Mouse (Mus musculus): ENCODE results near the gene Slc30a7. TPM values are rescaled to one million over a fixed set of nuclear protein-coding genes. Genes with fewer than 3 reads are reported as not detected.

Slc30a7 gene
- 19.5 and 22.5 TPM in 2 replicates for polyA plus RNA-seq (2014; fragmentation: Nextera tagmentation; extraction: Ambion mirVana)

GRCm38 (mm10) chr3:116006978-116007940, at the start of gene Slc30a7, which contains the start of gene Extl2:
Gene Slc30a7 (minus strand): TSS chr3:116007406.
Gene Extl2 (plus strand): TSS chr3:116007462.
- WGBS = under 1% methylated on average over 67 of the region's 67 CpGs
- Histone ChIP-seq H3K4me2 (replicated peaks) (peak within 1 kb of the TSS; percentile 71), H3K9ac (peak within 1 kb of the TSS; percentile 96), H3K27ac (peak within 1 kb of the TSS; percentile 87), H3K36me3 (replicated peaks; ENCODE audit: control insufficient read depth, insufficient read depth) (peaks cover 16% of the 10 kb centered on the region), H3K4me3 (replicated peaks; ENCODE audit: low read length) (peak within 1 kb of the TSS; percentile 89), H3K4me1 (replicated peaks; ENCODE audit: control insufficient read depth, insufficient read depth, low read length) (peaks cover 29% of the 10 kb centered on the region), H3K9me3 (ENCODE audit: control insufficient read depth, low read length) (no peaks in the 10 kb centered on the region), H3K27me3 (ENCODE audit: control insufficient read depth, insufficient read depth, low read length) (no peaks in the 10 kb centered on the region)
- ATAC-seq (ENCODE audit: low FRiP score) = peak; percentile 93
- peak; percentile 84 for DNase-seq (ENCODE audit: low spot score)

GRCm38 (mm10) chr3:116047034-116047433, 39.8 kb upstream of the Slc30a7 start:
- ATAC-seq (ENCODE audit: low FRiP score) (peak; percentile 66; the same call in 1 of the 2 replicates), DNase-seq (ENCODE audit: low spot score) (no peak)
- Histone ChIP-seq H3K9ac (no peak overlapping the region), H3K27ac (peak overlapping the region; percentile 41), H3K4me1 (replicated peaks; ENCODE audit: control insufficient read depth, insufficient read depth, low read length) (no peaks in the 10 kb centered on the region), H3K9me3 (ENCODE audit: control insufficient read depth, low read length) (no peaks in the 10 kb centered on the region), H3K4me3 (replicated peaks; ENCODE audit: low read length) (no peak overlapping the region), H3K27me3 (ENCODE audit: control insufficient read depth, insufficient read depth, low read length) (no peaks in the 10 kb centered on the region), H3K4me2 (replicated peaks) (no peak overlapping the region), H3K36me3 (replicated peaks; ENCODE audit: control insufficient read depth, insufficient read depth) (no peaks in the 10 kb centered on the region)
- WGBS = 31% methylated on average over 5 of the region's 5 CpGs

GRCm38 (mm10) chr3:116046000-116046399, 38.8 kb upstream of the Slc30a7 start:
- Histone ChIP-seq H3K27me3 (ENCODE audit: control insufficient read depth, insufficient read depth, low read length) (no peaks in the 10 kb centered on the region), H3K4me2 (replicated peaks) (no peak overlapping the region), H3K27ac (no peak overlapping the region; the same call in 1 of the 2 replicates), H3K36me3 (replicated peaks; ENCODE audit: control insufficient read depth, insufficient read depth) (no peaks in the 10 kb centered on the region), H3K9ac (no peak overlapping the region), H3K4me1 (replicated peaks; ENCODE audit: control insufficient read depth, insufficient read depth, low read length) (no peaks in the 10 kb centered on the region), H3K9me3 (ENCODE audit: control insufficient read depth, low read length) (no peaks in the 10 kb centered on the region), H3K4me3 (replicated peaks; ENCODE audit: low read length) (no peak overlapping the region)
- ATAC-seq (ENCODE audit: low FRiP score) (no peak), DNase-seq (ENCODE audit: low spot score) (no peak)
- 85% methylated on average over 2 of the region's 2 CpGs for WGBS

- Histone ChIP-seq H3K36me3 (replicated peaks; ENCODE audit: control insufficient read depth, insufficient read depth) (no peaks in the 10 kb centered on the region), H3K27ac (no peak overlapping the region), H3K4me1 (replicated peaks; ENCODE audit: control insufficient read depth, insufficient read depth, low read length) (no peaks in the 10 kb centered on the region), H3K4me3 (replicated peaks; ENCODE audit: low read length) (no peak overlapping the region), H3K9ac (no peak overlapping the region), H3K4me2 (replicated peaks) (no peak overlapping the region), H3K27me3 (ENCODE audit: control insufficient read depth, insufficient read depth, low read length) (no peaks in the 10 kb centered on the region), H3K9me3 (ENCODE audit: control insufficient read depth, low read length) (no peaks in the 10 kb centered on the region)
- ATAC-seq (ENCODE audit: low FRiP score) (no peak), DNase-seq (ENCODE audit: low spot score) (peak; percentile 57)
- 83% methylated on average over 3 of the region's 3 CpGs for WGBS
Observed at GRCm38 (mm10) chr3:116040776-116041175, 33.6 kb upstream of the Slc30a7 start.

- Histone ChIP-seq H3K4me2 (replicated peaks) (no peak overlapping the region), H3K36me3 (replicated peaks; ENCODE audit: control insufficient read depth, insufficient read depth) (peaks cover under 1% of the 10 kb centered on the region; the same call in 1 of the 2 replicates), H3K27me3 (ENCODE audit: control insufficient read depth, insufficient read depth, low read length) (no peaks in the 10 kb centered on the region), H3K27ac (no peak overlapping the region), H3K4me3 (replicated peaks; ENCODE audit: low read length) (no peak overlapping the region), H3K9ac (no peak overlapping the region), H3K9me3 (ENCODE audit: control insufficient read depth, low read length) (no peaks in the 10 kb centered on the region), H3K4me1 (replicated peaks; ENCODE audit: control insufficient read depth, insufficient read depth, low read length) (no peaks in the 10 kb centered on the region)
- DNase-seq (ENCODE audit: low spot score) (peak; percentile 90), ATAC-seq (ENCODE audit: low FRiP score) (peak; percentile 24; the same call in 1 of the 2 replicates)
- 60% methylated on average over 3 of the region's 3 CpGs for WGBS
Observed at GRCm38 (mm10) chr3:116033871-116034222, 26.6 kb upstream of the Slc30a7 start.

- Histone ChIP-seq H3K9me3 (ENCODE audit: control insufficient read depth, low read length) (no peaks in the 10 kb centered on the region), H3K4me1 (replicated peaks; ENCODE audit: control insufficient read depth, insufficient read depth, low read length) (no peaks in the 10 kb centered on the region), H3K4me2 (replicated peaks) (no peak overlapping the region), H3K27ac (no peak overlapping the region), H3K36me3 (replicated peaks; ENCODE audit: control insufficient read depth, insufficient read depth) (peaks cover 6% of the 10 kb centered on the region), H3K27me3 (ENCODE audit: control insufficient read depth, insufficient read depth, low read length) (no peaks in the 10 kb centered on the region), H3K4me3 (replicated peaks; ENCODE audit: low read length) (no peak overlapping the region), H3K9ac (no peak overlapping the region)
- 57% methylated on average over 6 of the region's 6 CpGs for WGBS
- no peak for DNase-seq (ENCODE audit: low spot score)
- no peak for ATAC-seq (ENCODE audit: low FRiP score)
Observed at GRCm38 (mm10) chr3:116033218-116033870, 26.1 kb upstream of the Slc30a7 start.

GRCm38 (mm10) chr3:116030152-116030788, 23.1 kb upstream of the Slc30a7 start:
- Histone ChIP-seq H3K4me1 (replicated peaks; ENCODE audit: control insufficient read depth, insufficient read depth, low read length) (no peaks in the 10 kb centered on the region), H3K4me3 (replicated peaks; ENCODE audit: low read length) (no peak overlapping the region), H3K9me3 (ENCODE audit: control insufficient read depth, low read length) (no peaks in the 10 kb centered on the region), H3K4me2 (replicated peaks) (no peak overlapping the region), H3K36me3 (replicated peaks; ENCODE audit: control insufficient read depth, insufficient read depth) (peaks cover 27% of the 10 kb centered on the region), H3K27ac (no peak overlapping the region), H3K9ac (no peak overlapping the region), H3K27me3 (ENCODE audit: control insufficient read depth, insufficient read depth, low read length) (no peaks in the 10 kb centered on the region)
- ATAC-seq (ENCODE audit: low FRiP score) (no peak), DNase-seq (ENCODE audit: low spot score) (no peak)
- whole genome bisulfite sequencing = 70% methylated on average over 11 of the region's 11 CpGs

GRCm38 (mm10) chr3:116026996-116027395, 19.8 kb upstream of the Slc30a7 start:
- peaks cover 27% of the 10 kb centered on the region for H3K36me3 ChIP-seq (replicated peaks; ENCODE audit: control insufficient read depth, insufficient read depth)
- no peak overlapping the region for H3K4me2 ChIP-seq (replicated peaks)
- H3K4me3 ChIP-seq (replicated peaks; ENCODE audit: low read length) = no peak overlapping the region
- ATAC-seq (ENCODE audit: low FRiP score) (no peak), DNase-seq (ENCODE audit: low spot score) (no peak)
- no peaks in the 10 kb centered on the region for H3K4me1 ChIP-seq (replicated peaks; ENCODE audit: control insufficient read depth, insufficient read depth, low read length)
- H3K27me3 ChIP-seq (ENCODE audit: control insufficient read depth, insufficient read depth, low read length) = no peaks in the 10 kb centered on the region
- H3K9me3 ChIP-seq (ENCODE audit: control insufficient read depth, low read length) = no peaks in the 10 kb centered on the region
- 94% methylated on average over 20 of the region's 20 CpGs for WGBS
- H3K9ac ChIP-seq = no peak overlapping the region
- H3K27ac ChIP-seq = no peak overlapping the region

GRCm38 (mm10) chr3:116025701-116026100, 18.5 kb upstream of the Slc30a7 start:
- no peak overlapping the region for H3K9ac ChIP-seq
- 85% methylated on average over 10 of the region's 10 CpGs for WGBS

More at GRCm38 (mm10) chr3:116025701-116026100, 18.5 kb upstream of the Slc30a7 start:
- Histone ChIP-seq H3K4me2 (replicated peaks) (no peak overlapping the region), H3K36me3 (replicated peaks; ENCODE audit: control insufficient read depth, insufficient read depth) (peaks cover 27% of the 10 kb centered on the region), H3K27ac (no peak overlapping the region), H3K4me1 (replicated peaks; ENCODE audit: control insufficient read depth, insufficient read depth, low read length) (no peaks in the 10 kb centered on the region), H3K4me3 (replicated peaks; ENCODE audit: low read length) (no peak overlapping the region), H3K9me3 (ENCODE audit: control insufficient read depth, low read length) (no peaks in the 10 kb centered on the region), H3K27me3 (ENCODE audit: control insufficient read depth, insufficient read depth, low read length) (no peaks in the 10 kb centered on the region)
- ATAC-seq (ENCODE audit: low FRiP score) (no peak), DNase-seq (ENCODE audit: low spot score) (no peak)
